Mouse (Mus musculus) lung, postnatal 0 days (tissue): Measurements from ENCODE around the gene Pus3.
A peak's percentile ranks its signal among the peaks of the same experiment; 100 is the strongest.

Experiments
- CTCF ChIP-seq: IDR thresholded peaks from 2 replicates; pipeline ENCODE4 v1.5.1; 2016; ENCODE audit warnings: antibody characterized with exemption, mild to moderate bottlenecking
- EP300 ChIP-seq: IDR thresholded peaks from 2 replicates; pipeline ENCODE4 v1.6.1; 2016; ENCODE audit warnings: antibody characterized with exemption, mild to moderate bottlenecking, control low read depth

DNA sequence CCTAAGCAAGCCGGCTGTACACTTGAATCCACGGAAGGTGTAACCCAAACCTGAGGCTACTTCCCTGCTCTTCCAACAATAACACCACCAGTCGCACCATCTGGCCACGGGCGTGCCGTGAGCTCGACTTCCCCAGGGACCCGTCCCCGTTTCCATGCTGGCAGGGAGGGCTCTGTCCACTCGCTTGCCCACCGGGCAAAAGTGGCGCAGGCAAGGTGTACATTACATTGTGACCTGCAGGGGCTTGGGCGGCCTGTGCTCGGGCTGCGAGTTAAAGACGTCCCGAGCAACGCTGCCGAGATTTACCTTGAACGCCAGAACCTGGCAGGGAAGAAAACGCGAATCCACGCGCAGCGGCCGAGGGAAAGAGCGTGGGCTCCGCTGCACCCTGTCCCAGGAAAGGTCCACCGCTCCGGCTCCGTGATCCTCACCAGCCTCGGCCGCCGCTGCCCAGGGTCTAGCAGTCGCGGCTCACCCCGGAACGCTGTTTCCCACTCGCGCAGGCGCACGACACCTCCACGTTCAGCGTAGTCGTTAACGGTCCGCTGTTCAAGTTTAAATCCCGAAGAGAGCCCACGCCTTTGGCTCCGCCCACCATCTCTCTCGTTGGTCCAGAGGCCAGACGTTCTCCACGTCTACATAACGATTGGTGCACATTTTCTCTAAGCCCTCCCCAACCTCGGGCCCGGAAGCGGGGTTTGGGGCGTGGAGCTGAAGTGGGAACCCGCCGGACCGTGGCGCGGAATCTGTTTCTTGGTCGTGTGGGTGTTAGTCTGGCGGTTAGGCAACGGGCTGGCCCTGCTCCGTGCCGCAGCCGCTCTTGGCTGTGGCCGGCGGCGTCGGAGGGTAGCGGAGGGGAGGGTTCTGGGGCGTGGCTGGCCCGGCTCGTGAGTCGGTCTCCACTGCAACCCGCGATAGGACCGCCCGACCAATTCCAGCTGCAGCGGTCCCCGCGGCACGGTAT is 11.5 kb downstream of the Pus3 start, which contains the start of the genes Pate2 and Hyls1:
- TF ChIP-seq EP300, result no peak
- peak; percentile 56 for TF ChIP-seq CTCF
